Mouse (Mus musculus) adrenal gland, postnatal 10 days (tissue): ENCODE measurements around the gene Dnajc8. TPM values are rescaled to one million over a fixed set of nuclear protein-coding genes. Genes with fewer than 3 reads are reported as not detected.

Experiments
- DNase-seq: peaks from one replicate; pipeline ENCODE4 v3.0.0; 2021; ENCODE audit warnings: mixed read lengths
- long read RNA-seq, 2 experiments: library from polyadenylated mRNA; stranded (forward); transcript quantifications; one replicate each; pipeline ENCODE4 v2.0.0; 2021
- total RNA-seq, 2 experiments: library from RNA; stranded (reverse); gene quantifications; 2 replicates each; pipeline ENCODE4 v1.2.3; 2021

Dnajc8 gene
- total RNA-seq = 10 to 100 TPM; 73.9 to 87.0 TPM
- long read RNA-seq, experiment 1, transcript Dnajc8-202 (9 exons, 1,401 nt) = major isoform, 123 of 137 reads
- long read RNA-seq, experiment 1, partial matches to known transcripts = 8 of 137 reads
- long read RNA-seq, experiment 1, other reads (novel, unspliced or antisense) = 4 of 137 reads
- long read RNA-seq, experiment 2, transcript Dnajc8-202 (9 exons, 1,401 nt) = major isoform, 91 of 105 reads
- long read RNA-seq, experiment 2, partial matches to known transcripts = 3 of 105 reads
- long read RNA-seq, experiment 2, other reads (novel, unspliced or antisense) = 9 of 105 reads

- peak; percentile 97 for DNase-seq
Measured at GRCm38 (mm10) chr4:132535406-132536121, at the start of gene Dnajc8. Gene Dnajc8 (plus strand): TSS chr4:132535550.

- DNase-seq = peak; percentile 33
Measured at GRCm38 (mm10) chr4:132488521-132488920, 46.8 kb upstream of the Dnajc8 start.

GRCm38 (mm10) chr4:132488976-132489375, 46.4 kb upstream of the Dnajc8 start:
- no peak for DNase-seq

GRCm38 (mm10) chr4:132490273-132491010, 44.9 kb upstream of the Dnajc8 start:
- DNase-seq = no peak

GRCm38 (mm10) chr4:132491057-132491456, 44.3 kb upstream of the Dnajc8 start:
- no peak for DNase-seq

GRCm38 (mm10) chr4:132491748-132492147, 43.6 kb upstream of the Dnajc8 start:
- DNase-seq = peak; percentile 83

GRCm38 (mm10) chr4:132492178-132493060, 42.9 kb upstream of the Dnajc8 start:
- peak; percentile 73 for DNase-seq

- DNase-seq = no peak
Measured at GRCm38 (mm10) chr4:132494271-132494918, 41.0 kb upstream of the Dnajc8 start.

GRCm38 (mm10) chr4:132501639-132502038, 33.7 kb upstream of the Dnajc8 start:
- no peak for DNase-seq

GRCm38 (mm10) chr4:132503344-132503743, 32.0 kb upstream of the Dnajc8 start:
- no peak for DNase-seq

- no peak for DNase-seq
Measured at GRCm38 (mm10) chr4:132505034-132505738, 30.2 kb upstream of the Dnajc8 start.

GRCm38 (mm10) chr4:132505800-132506199, 29.6 kb upstream of the Dnajc8 start:
- DNase-seq = no peak

- DNase-seq = no peak
Measured at GRCm38 (mm10) chr4:132506250-132506649, 29.1 kb upstream of the Dnajc8 start.

GRCm38 (mm10) chr4:132507210-132507609, 28.1 kb upstream of the Dnajc8 start:
- no peak for DNase-seq

- DNase-seq = peak; percentile 87
Measured at GRCm38 (mm10) chr4:132509621-132510296, 25.6 kb upstream of the Dnajc8 start.

GRCm38 (mm10) chr4:132510352-132510798, 25.0 kb upstream of the Dnajc8 start, which contains the start of gene Sesn2:
Gene Sesn2 (minus strand): TSS chr4:132510501.
- DNase-seq = peak; percentile 99

- DNase-seq = no peak
Measured at GRCm38 (mm10) chr4:132512080-132512479, 23.3 kb upstream of the Dnajc8 start.

- DNase-seq = peak; percentile 37
Measured at GRCm38 (mm10) chr4:132513395-132514273, 21.7 kb upstream of the Dnajc8 start.
